Mouse (Mus musculus): ENCODE results near the gene Lrrc75b. TPM values are rescaled to one million over a fixed set of nuclear protein-coding genes. Genes with fewer than 3 reads are reported as not detected.
"Not testable (repeated sequence)": the region's sequence is repeated elsewhere in the genome, so short reads cannot be mapped to it uniquely, and the experiment has no call there.

Lrrc75b gene
- total RNA-seq, 2 experiments from 2014 or later, result 1.3 to 1.5 TPM

DNA sequence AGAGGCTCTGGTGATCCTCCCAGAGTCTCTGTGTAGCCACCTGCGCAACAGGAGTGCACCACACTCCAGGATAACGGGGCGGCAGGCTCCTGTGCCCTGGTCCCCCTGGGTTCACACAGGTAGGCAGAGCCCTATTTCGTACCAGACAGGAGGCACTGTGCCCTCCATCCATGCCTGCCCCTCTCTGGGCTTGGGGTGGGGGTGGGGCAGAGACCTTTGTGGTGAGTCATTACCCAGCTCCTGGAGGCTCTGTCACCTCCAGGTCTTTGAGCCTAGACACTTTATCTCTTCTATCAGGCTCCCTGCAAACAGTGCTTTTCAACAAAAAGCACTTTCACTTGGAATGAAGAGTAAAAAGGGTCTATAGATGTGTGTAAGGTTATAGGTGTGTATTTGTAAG, 8.7 kb upstream of the Lrrc75b start:
- no peak for DNase-seq
- intact Hi-C loops (cut with DNase I), result no loop called here

DNA sequence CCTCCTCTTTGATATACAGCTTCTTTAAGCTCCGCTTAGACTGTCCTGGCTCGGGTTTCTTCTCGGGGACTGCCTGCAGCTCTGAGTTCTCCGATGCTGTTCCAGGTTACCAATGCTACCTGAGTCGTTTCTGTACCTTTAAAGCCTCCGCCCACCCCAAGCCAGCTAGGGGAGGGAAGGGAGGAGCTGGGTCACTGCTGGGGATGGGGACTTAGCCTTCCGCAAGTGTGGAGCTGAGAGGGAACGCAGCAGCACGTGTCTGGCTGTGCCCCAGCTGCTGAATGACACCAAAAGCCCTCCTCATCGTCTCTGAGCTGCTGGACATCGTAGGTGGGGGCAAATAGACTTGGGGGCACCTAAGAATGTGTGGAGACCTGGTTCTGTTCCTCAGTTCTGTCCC, 8.3 kb upstream of the Lrrc75b start:
- intact Hi-C loops (cut with DNase I), result no loop called here
- DNase-seq, result no peak

DNA sequence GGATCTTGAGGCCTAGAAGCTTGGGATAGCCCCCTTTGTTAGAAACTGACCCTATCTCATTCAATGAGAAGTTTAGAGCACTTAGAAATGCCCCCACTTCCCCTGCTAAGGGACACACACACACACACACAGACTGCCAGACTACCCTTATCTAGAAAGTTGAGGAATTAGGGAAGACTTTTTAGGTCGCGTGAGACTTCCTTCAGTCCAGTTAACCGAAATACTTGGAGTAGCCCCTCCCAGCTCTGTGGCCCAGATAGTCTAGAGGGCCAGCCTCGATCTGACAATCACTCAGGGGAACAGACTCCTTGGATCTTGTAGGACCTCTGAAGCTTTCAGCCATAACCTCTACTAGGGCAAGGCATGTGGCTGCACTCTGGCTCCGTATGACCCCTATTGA, 7.9 kb upstream of the Lrrc75b start:
- DNase-seq, result no peak
- intact Hi-C loops (cut with DNase I), result no loop called here

DNA sequence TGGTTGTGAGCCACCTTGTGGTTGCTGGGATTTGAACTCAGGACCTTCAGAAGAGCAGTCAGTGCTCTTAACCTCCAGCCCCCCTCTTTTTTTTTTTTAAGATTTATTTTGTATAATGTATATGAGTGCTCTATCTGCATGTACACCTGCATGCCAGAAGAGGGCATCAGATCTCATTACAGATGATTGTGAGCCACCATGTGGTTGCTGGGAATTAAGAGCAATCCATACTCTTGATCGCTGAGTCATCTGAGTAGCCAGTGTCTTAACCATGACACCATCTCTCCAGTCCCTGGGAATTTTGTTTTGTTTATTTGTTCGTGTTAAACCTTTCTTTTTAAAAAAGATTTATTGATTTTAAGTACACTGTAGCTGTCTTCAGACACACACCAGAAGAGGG, 6.6 kb upstream of the Lrrc75b start:
- DNase-seq; intact Hi-C loops (cut with DNase I): not testable (repeated sequence)

DNA sequence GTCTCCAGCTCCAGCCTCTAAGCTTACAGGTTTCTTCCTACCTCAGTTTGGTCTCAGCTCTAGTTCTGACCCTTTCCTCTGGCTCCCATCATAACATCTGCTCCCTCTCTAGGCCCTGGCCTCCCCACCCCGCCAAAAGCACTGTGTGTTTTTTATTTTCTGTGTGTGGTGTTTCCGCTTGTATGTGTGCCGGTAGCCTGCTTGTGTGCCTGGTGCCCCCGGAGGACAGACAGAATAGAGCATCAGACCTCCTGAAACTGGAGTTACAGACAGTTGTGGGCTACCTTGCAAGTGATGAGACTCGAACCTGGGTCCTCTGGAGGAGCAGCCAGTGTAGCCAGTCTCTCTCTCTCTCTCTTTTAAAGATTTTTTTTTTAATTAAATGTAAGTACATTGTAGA, 6.2 kb upstream of the Lrrc75b start:
- DNase-seq, result no peak
- intact Hi-C loops (cut with DNase I), result no loop called here

DNA sequence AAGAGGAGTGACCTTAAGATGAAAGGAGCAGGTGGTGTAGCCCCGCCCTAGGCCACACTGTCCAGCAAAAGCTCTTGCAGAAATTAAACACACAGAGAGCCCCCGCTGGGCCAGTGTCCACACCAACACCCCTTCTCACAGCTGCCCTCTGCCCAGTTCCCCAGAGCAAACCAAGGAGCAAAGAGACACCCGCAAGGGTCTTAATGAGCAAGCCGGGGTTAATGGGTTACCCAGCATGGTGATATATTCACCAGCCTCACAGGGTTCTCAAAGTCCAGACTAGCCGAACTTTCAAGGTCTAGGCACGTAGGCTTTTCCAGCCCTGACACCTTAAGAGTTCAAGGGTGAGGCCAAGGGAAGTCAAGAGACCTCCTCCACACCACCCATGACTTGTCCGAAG, 5.8 kb upstream of the Lrrc75b start:
- intact Hi-C loops (cut with DNase I), result no loop called here
- DNase-seq, result no peak

DNA sequence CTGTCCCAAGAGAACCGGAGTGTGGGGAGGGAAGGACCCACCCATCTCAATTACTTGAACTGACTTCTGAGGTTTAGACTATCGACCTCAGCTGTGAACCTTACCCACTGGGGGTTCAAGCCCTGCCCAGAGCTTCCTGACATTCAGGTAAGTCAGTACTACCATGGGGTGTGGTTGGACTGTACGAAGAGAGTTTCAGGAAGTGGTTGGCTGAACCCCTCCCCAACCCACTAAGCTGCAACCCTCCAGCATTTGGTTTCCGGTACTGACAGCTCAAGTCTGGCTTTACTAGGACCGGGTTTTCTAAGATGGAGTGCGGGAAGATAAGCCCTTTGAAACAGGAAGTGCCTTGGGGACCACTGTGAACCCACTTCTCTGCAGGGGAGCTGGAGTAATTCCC, 5.3 kb upstream of the Lrrc75b start:
- DNase-seq, result no peak

DNA sequence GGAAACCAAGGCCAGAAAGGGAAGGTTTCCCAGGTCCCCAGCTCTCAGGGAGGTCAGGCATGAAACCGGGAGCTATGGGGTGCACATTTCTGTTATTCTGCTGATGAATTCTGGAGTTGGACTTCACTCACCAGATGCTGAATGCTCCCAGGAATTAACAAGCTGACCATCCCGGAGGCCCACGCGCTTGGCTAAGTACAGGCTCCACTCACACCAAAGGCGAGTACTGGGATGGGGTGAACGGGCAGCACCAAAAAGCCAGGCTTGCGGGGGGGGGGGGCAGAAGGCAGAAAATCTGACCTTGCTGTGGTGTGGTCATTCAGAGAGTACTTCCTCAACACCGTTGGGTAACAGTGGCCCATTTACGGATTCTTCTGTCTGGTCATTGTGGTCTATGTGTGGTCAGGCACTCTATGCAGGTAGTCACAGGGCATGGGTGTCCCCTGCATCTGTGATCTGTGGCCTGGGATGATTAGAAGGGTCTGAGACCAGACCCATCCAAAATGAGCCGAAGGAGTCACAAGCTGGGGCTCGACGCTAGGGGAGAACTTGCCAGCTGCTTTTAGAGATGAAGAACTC, 4.6 kb upstream of the Lrrc75b start:
- DNase-seq, result no peak
- intact Hi-C loops (cut with DNase I), result no loop called here

More for the DNA sequence above, 5.3 kb upstream of the Lrrc75b start:
- intact Hi-C loops (cut with DNase I), result no loop called here

DNA sequence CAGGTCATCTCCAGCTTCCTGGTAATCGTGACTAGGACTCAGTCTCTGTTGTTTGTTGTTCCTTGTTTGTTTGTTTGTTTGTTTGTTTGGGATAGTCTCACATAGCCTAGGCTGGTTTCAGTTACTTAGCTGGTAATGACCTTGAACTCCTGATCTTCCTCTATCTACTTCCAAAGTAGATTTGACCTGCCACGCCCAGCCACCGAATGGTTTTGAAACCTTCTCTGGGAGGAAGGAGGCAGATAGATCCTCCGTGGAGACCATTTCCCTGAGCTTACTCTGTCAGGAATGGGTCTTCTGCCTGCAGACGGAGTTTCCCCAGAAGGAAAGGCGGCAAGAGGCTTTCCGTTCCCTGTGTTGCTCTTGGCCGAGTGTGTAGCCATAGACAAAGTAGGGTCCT, 2.5 kb upstream of the Lrrc75b start:
- DNase-seq, result no peak
- intact Hi-C loops (cut with DNase I), result no loop called here

DNA sequence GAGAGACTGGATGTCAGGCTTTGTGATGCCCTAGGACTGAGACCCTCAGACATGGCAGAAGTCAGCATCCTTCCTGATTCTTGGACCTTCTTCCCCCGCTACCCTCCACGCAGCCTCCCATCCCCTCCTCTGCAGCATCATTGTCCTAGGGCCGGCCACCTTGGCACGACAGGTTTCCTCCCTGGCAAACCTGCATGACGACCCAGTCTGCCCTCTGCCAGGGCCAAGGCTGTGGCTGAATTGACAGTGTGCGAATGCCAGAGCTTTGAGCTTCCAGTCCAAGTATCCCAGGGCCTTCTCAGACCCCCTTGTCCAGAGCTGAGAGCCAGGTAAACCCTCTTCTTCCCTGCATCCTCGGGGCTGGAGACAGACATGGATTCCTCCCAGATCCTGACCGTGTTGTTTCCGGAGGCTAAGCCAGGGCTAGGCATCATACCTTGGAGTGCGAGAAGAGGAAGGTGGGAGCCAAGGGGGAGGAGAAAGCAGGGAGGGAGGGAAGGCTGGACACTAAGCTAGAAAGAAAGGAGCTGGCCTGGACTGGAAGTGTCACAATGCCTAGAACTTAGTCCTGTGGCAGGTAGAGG, 1.0 kb upstream of the Lrrc75b start, which contains the start of gene Ggt1:
TSS of gene Ggt1 (plus strand) at position 534 of the 584 bp plus-strand sequence.
- intact Hi-C loops (cut with DNase I), result no loop called here
- no peak for DNase-seq

DNA sequence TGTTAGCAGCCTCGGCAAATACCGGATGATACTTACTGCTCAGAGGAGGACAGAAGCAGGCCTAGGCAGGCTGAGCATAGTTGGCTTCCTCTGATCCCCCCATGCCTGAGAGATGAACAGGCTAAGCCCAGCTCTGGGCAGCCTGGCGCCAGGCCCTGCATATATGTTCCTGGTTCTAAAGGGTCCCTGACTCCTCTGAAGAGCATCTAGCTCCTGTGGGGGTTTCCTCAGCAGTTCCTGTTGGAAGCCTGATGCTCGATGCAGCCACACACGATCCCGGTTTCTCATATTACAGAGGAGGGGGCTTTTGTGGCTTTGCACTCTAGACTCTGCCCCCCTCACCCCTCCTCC, 394 bp upstream of the Lrrc75b start:
- intact Hi-C loops (cut with DNase I), result no loop called here

DNA sequence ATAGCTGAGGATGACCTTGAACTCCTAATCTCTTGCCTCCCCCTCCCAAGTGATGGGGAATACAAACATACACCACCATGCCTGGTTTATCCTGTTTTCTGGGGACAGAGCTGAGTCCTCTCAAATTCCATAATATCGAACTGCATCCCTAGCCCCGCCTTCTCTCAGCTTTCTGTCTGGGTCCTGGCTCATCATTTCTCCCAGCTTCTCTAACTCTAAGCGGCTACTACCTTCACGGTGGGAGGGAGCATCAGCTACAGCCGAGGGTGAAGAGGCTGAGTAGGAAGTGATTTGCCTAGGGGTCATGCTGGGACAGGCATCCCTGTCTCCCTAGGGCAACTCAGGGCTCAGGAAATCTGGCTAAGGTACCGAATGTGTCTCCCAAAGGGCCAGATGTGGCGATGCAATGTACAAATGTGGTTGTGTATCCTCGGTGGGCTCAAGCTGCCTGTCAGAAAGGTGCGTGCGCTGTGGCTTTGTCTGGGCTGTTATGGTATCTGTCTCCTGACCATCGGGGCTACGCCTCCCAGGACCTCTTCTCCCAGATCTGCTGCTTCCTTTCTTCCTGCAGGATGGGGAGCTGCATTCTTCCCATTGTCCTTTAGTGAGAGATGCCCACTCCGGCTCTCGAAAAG, 972 bp downstream of the Lrrc75b start:
- no peak for DNase-seq

More for the DNA sequence above, 394 bp upstream of the Lrrc75b start:
- no peak for DNase-seq

DNA sequence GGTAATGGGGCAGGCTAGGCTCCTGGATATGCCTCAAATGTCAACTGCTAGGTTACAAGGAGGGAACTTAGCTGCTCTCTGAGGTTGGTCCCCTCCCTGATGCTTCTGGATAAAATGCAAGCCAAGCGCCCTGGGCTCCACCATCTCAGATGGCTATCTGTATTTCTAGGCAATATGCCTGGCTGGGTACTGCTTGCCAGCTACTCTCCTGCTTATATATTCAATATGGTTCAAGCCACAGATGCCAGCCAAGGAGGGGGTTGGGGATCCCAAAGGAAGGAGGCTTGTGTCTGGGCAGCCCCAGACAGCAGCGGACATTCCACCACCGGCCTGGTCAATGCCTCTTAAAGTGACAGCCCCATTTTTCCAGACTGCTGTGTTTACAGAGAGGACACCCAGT, 1.6 kb downstream of the Lrrc75b start:
- intact Hi-C loops (cut with DNase I), result no loop called here
- DNase-seq, result no peak

More for the DNA sequence above, 972 bp downstream of the Lrrc75b start:
- intact Hi-C loops (cut with DNase I), result no loop called here

DNA sequence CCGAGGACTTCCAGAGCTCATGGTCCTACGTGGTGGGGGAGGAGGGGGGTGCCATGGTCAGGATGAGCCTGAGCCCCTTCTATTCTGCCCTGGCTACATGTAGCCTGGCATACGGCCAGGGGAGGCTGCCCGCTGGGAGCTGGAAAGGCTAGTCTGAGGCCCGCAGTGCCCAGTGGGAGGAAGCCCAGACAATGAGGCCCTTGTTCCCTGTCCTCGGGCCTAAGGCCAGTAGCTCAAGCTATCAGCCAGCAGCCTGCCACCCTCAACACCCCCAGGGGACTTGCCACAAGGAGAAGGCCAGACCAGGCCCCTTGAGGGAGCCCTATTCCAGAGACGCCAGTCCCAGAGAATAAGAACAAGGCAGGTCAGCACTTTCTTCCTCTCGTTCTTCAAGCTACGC, 4.1 kb downstream of the Lrrc75b start:
- intact Hi-C loops (cut with DNase I), result no loop called here
- DNase-seq, result peak in 1 of 2 experiments; percentile 39

DNA sequence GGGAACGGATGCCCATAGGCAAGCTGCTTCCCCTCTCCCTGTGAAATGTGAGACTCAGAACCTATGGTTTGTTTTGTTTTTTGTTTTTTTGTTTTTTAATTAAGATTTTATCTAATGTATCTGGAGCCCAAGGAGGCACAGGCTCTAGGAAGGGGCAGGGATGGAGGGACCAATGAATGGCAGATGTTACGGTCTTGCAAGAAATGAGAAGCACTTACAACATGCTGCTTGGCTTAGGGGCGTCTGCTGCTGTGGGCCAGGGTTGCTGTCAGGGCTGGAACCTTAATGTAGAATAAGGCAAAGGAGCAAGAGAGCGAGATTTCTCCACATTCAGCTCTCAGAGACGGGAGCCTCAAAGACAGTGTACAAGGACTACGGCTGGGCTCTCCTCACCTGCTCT, 4.6 kb downstream of the Lrrc75b start:
- intact Hi-C loops (cut with DNase I), result no loop called here
- no peak for DNase-seq

DNA sequence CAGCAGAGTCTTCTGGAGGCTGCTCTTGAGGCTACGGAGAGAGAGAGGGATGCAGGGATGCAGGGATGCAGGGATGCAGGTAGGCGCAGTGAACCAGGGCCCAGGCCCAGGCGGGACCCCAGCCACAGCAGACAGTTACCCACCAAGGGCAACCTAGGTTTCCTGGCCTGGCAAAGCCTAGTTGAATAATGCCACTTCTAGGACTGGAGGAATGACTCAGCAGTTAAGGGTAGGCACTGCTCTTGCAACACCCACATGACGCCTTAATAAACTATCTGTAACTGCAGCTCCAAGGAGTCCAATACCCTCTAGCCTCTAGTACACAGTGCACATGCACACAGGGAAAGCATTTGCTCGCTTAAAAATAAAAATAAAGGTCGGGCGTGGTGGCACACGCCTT, 6.0 kb downstream of the Lrrc75b start:
- no peak for DNase-seq
- intact Hi-C loops (cut with DNase I), result no loop called here

DNA sequence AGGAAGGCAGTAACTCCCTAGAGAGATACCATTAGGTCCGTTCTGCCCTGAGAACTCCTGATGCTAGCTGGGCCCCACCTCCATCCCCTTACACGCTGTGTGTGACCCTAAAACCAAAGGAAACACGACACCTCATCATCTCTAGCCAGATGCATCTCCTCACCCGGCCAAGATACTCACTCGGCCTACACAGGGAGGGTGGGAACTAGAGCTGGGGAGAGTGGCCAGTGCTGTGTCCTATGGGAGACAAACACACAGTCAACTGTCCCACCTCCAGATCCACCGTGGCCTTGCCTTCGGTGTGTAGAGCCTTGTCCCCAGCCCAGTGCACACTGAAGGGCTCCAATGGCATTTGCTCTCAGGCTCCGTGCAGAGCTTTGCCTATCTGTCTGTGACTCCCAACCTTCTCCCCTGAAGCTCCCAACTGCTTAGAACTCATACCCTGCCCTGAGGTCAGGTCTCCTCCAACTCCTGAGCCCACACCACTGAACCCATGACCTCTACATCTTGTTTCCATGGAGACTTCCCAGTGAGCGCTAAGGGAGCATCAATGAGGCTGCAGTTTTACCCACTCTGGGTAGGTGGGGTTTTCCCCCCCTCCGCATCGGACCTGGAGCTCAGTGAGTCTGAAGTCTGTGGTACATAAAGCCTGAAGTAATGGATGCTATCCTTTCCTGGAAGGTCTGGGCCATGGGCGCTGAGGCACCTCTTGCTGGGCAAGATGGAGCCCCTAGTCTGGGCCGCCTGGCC, 7.3 kb downstream of the Lrrc75b start:
- no peak for DNase-seq
- intact Hi-C loops (cut with DNase I), result no loop called here

DNA sequence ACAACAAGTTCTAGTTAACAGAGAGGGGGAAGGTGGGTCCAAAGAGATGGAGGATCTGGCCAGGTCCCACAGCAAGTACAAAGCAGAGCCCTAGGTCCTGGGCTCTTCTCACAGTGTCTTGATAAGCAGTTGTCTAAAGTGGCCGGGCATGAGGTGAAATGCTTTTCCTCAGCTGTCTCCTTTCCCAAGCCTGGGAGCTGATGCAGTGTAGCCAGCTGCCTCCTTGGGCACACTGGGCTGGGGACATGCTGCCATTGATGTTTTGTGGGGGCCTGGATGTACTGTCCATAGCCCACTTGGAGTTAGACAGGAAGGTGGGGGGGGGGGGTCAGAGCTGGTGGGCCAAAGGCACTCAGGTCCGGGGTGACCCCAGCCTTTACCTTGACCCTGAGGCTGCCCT, 8.0 kb downstream of the Lrrc75b start:
- DNase-seq, result no peak

DNA sequence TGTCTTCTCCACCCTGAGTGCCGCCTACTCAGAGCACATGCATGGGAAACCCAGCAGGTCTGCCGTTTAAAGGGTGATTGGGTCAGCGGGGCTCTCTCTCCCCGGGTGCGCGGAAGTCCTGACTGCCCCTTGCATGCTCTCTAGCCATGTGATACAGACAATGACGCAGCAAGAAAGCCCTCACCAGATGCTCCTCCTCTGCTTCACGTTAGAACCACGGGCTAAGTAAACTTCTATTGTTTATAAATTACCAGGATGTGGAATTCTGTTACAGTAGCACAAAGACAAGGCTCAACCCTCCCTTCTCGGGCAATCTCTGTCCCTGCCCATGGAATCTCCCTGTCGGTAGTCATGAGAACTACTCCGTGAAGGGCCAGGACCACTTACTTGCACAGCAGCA, 9.0 kb downstream of the Lrrc75b start:
- no peak for DNase-seq
- intact Hi-C loops (cut with DNase I), result no loop called here

More for the DNA sequence above, 8.0 kb downstream of the Lrrc75b start:
- intact Hi-C loops (cut with DNase I), result no loop called here

DNA sequence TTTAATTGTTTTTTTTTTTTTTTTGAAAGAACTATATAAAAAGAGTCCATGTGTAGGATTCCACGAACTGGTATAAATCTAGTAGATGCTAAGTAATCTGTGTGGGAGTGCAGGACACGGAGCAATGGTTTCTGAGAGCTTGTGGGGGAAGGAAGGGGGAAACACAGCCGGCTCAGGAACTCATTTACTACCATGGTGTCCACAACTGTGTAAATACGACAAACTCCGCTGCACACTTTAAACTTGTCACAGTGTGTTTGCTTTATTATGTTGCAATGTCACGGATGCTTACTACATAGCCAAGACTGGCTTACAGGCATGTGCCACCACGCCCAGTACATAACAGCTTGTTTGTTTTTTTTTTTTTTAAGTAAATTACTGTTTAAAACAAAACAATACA, 10.2 kb downstream of the Lrrc75b start:
- DNase-seq, result no peak
- intact Hi-C loops (cut with DNase I), result no loop called here

DNA sequence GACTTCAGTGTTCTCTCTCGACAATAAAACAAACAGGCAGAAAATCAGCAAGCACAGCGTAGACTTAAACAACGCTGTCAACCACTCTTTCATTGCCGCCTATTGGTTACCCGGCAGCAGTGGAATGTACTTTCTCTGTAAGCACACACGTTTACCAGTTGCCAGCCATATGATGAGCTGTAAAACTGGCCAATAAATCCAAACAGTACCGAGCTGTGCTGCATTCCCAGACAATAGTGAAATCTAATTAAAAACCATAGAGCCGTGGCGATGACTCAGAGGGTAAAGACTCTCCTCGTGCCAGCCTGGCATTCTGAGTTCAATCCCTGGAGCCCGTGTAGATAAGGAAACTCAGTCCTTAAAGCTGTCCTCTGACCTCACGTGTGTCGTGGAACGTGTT, 11.6 kb downstream of the Lrrc75b start:
- intact Hi-C loops (cut with DNase I), result no loop called here

DNA sequence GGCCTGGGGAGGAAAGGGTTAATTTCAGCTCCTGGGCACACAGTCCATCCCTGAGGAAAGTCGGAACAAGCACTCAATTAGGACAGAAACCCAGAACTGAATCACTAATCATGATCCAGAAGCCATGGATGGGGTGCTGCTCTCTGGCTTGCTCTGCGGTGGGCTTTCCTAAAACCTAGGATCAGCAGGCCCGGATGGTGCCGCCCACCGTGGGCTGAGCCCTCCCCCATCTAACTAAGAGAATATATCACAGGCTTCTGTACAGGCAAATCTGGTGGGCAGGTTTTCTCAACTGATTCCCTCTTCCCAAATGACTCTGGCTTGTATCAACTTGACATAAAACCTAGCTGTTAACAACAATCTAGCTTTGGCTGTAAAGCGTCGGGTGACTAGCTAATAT, 12.2 kb downstream of the Lrrc75b start:
- intact Hi-C loops (cut with DNase I), result no loop called here
- DNase-seq, result no peak

More for the DNA sequence above, 11.6 kb downstream of the Lrrc75b start:
- no peak for DNase-seq
